Mouse (Mus musculus) lung, embryonic 14.5 days (tissue): ENCODE data around the gene Gab2. TPM values are rescaled to one million over a fixed set of nuclear protein-coding genes. Genes with fewer than 3 reads are reported as not detected.

Source experiments
- ATAC-seq: fragments of 200-750 bp; cut with Nextera tagmentation; 2 replicates; pipeline ENCODE4 v1.8.0; 2017; ENCODE audit warnings: mild to moderate bottlenecking, moderate TSS enrichment, moderate library complexity; ENCODE audit not compliant: insufficient read depth
- DNase-seq: peaks from one replicate; pipeline ENCODE4 v3.0.0-alpha.2; 2015
- H3K27ac ChIP-seq: fragments of 300-500 bp; sonication (generic); 2 replicates; pipeline ENCODE4 v1.5.1; 2014; ENCODE audit warnings: low read depth, mild to moderate bottlenecking, moderate library complexity
- H3K27me3 ChIP-seq: fragments of 300-500 bp; sonication (generic); 2 replicates; pipeline ENCODE4 v1.6.1; 2014; ENCODE audit warnings: low read length, control low read depth; ENCODE audit not compliant: insufficient read depth
- H3K36me3 ChIP-seq: fragments of 300-500 bp; sonication (generic); 2 replicates; pipeline ENCODE4 v1.6.1; 2014; ENCODE audit warnings: control low read depth; ENCODE audit not compliant: insufficient read depth
- H3K4me1 ChIP-seq: fragments of 300-500 bp; sonication (generic); 2 replicates; pipeline ENCODE4 v1.6.1; 2014; ENCODE audit warnings: antibody characterized with exemption, control low read depth; ENCODE audit not compliant: insufficient read depth
- H3K4me2 ChIP-seq: fragments of 300-500 bp; sonication (generic); 2 replicates; pipeline ENCODE4 v1.6.1; 2014; ENCODE audit warnings: mild to moderate bottlenecking
- H3K4me3 ChIP-seq: fragments of 300-500 bp; sonication (generic); 2 replicates; pipeline ENCODE4 v1.5.1; 2014; ENCODE audit warnings: low read depth, low read length
- H3K9ac ChIP-seq: fragments of 300-500 bp; sonication (generic); 2 replicates; pipeline ENCODE4 v1.6.1; 2014
- H3K9me3 ChIP-seq: fragments of 300-500 bp; sonication (generic); 2 replicates; pipeline ENCODE4 v1.6.1; 2016; ENCODE audit warnings: low read depth, low read length, control low read depth
- CTCF ChIP-seq: IDR thresholded peaks from 2 replicates; pipeline ENCODE4 v1.5.1; 2016; ENCODE audit warnings: antibody characterized with exemption, low read depth
- WGBS: fragments of 180-500 bp; shearing (Covaris S2); extraction: QIAGEN DNeasy Blood & Tissue Kit; methylation state at CpG from one replicate; pipeline ENCODE4 v1.1.7; 2014; 5-methylcytosine and 5-hydroxymethylcytosine counted together
- polyA plus RNA-seq: library from polyadenylated mRNA; unstranded; fragments of >200 nt; fragmentation: Nextera tagmentation; extraction: Ambion mirVana; gene quantifications from 2 replicates; pipeline ENCODE4 v1.2.1, GENCODE M21; 2014

Gene Gab2
- polyA plus RNA-seq, 1 experiment from 2014 or later: 9.3 TPM

DNA sequence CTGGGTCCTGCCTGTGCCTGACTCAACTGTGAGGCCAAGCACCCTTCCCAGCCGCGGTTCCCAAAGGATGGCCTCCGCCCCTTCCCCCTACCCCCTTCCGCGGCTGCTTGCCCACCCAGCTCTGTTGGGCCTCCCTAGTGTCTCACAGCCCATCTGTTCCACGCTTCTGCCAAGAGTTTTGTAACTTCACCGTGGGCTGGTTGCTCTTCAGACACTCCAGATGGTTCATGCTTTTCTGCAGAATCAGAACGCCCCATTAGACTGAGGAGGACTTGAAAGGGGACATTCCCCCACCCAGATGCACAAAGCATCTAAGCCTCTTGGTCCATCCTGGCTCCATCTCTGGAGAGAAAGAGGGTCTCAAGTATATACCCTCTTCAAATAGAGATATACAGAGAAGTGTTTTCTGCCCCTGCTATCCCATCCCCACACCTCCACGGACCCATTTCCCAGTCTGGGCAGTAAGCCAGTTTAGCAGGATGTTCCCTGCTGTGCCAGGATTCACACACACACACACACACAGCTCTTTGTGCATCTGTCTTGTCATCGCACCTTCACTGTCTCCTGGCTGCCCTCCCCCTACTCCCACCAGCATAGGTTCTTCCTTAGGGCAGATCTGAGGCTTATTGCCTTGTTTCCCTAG is 264.0 kb downstream of the Gab2 start:
- no peak for TF ChIP-seq CTCF
- Histone ChIP-seq H3K36me3 (0 out of 2 replicates have a peak, but pooled peaks cover 6% of the 10 kb centered on the region), H3K4me3 (no peak overlapping the region), H3K9ac (no peak overlapping the region; the same call in 1 of the 2 replicates), H3K4me1 (0 out of 2 replicates have a peak, but pooled peaks cover 6% of the 10 kb centered on the region), H3K4me2 (no peak overlapping the region), H3K27ac (no peak overlapping the region), H3K9me3 (no peaks in the 10 kb centered on the region), H3K27me3 (no peaks in the 10 kb centered on the region)
- 36% methylated on average over 10 of the region's 10 CpGs for WGBS
- ATAC-seq (peak; percentile 40), DNase-seq (peak; percentile 52)

- no peak for TF ChIP-seq CTCF
- no peak for DNase-seq
- H3K9me3 ChIP-seq: no peaks in the 10 kb centered on the region
- no peak overlapping the region for H3K27ac ChIP-seq
- ATAC-seq: no peak
- H3K4me1 ChIP-seq: 0 out of 2 replicates have a peak, but pooled peaks cover 6% of the 10 kb centered on the region
- H3K4me2 ChIP-seq: no peak overlapping the region
- H3K4me3 ChIP-seq: no peak overlapping the region
- no peak overlapping the region for H3K9ac ChIP-seq
- WGBS: 64% methylated on average over 9 of the region's 9 CpGs
- no peaks in the 10 kb centered on the region for H3K27me3 ChIP-seq
- 0 out of 2 replicates have a peak, but pooled peaks cover 6% of the 10 kb centered on the region for H3K36me3 ChIP-seq
Observed at GRCm38 (mm10) chr7:97346111-97346821, 264.9 kb downstream of the Gab2 start.

DNA sequence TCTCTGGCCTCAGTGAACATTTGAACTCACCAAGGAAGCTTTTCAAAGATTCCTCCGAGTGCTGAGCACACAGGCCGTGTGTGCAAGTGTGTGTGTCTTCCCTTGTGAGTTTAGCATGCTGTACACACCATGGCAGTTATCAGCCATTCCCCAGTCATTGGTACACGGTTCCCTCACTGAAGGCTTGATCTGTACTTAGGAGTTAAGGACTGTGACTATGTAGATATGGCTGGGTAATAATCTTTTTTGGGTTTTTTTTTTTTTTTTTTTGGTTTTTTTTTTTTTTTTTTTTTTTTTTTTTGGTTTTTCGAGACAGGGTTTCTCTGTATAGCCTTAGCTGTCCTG is 265.4 kb downstream of the Gab2 start:
- H3K9ac ChIP-seq: no peak overlapping the region
- H3K27me3 ChIP-seq: no peaks in the 10 kb centered on the region

GRCm38 (mm10) chr7:97347464-97347863 is 266.1 kb downstream of the Gab2 start:
- 94% methylated on average over 15 of the region's 15 CpGs for WGBS

More for the DNA sequence above, 265.4 kb downstream of the Gab2 start:
- Histone ChIP-seq H3K36me3 (0 out of 2 replicates have a peak, but pooled peaks cover 6% of the 10 kb centered on the region), H3K4me2 (no peak overlapping the region), H3K9me3 (no peaks in the 10 kb centered on the region), H3K27ac (no peak overlapping the region), H3K4me3 (no peak overlapping the region), H3K4me1 (0 out of 2 replicates have a peak, but pooled peaks cover 6% of the 10 kb centered on the region)
- WGBS: 85% methylated on average over 4 of the region's 4 CpGs
- DNase-seq (no peak), ATAC-seq (no peak)
- TF ChIP-seq CTCF: no peak

GRCm38 (mm10) chr7:97348318-97348717 is 266.9 kb downstream of the Gab2 start:
- H3K4me1 ChIP-seq: 0 out of 2 replicates have a peak, but pooled peaks cover 6% of the 10 kb centered on the region

More at GRCm38 (mm10) chr7:97347464-97347863, 266.1 kb downstream of the Gab2 start:
- Histone ChIP-seq H3K27ac (no peak overlapping the region), H3K9ac (no peak overlapping the region), H3K4me1 (0 out of 2 replicates have a peak, but pooled peaks cover 6% of the 10 kb centered on the region), H3K4me2 (no peak overlapping the region), H3K9me3 (no peaks in the 10 kb centered on the region), H3K36me3 (0 out of 2 replicates have a peak, but pooled peaks cover 6% of the 10 kb centered on the region), H3K4me3 (no peak overlapping the region), H3K27me3 (no peaks in the 10 kb centered on the region)
- DNase-seq (no peak), ATAC-seq (no peak)
- no peak for TF ChIP-seq CTCF

DNA sequence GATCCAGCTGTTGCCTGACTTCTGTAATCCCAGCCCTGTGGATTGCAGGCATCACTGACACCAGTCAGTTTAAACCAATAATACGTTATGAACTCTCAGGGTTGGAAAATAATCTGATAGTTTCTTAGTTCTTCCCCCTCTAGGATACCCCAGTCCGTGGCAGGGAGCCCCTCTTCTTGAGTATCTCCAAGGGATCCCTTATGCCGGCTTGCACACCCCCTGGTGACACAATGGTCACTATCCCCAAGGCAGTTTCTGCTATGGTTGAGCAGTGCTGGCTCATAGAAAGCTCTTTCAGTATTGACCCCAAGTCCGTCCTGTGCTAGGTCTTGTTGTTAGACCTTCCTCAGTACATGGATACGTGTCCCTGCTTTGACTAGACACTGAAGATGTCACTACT is 267.4 kb downstream of the Gab2 start:
- Histone ChIP-seq H3K27me3 (no peaks in the 10 kb centered on the region), H3K4me1 (0 out of 2 replicates have a peak, but pooled peaks cover 4% of the 10 kb centered on the region), H3K36me3 (0 out of 2 replicates have a peak, but pooled peaks cover 6% of the 10 kb centered on the region), H3K27ac (no peak overlapping the region), H3K9ac (no peak overlapping the region), H3K4me2 (no peak overlapping the region), H3K4me3 (no peak overlapping the region), H3K9me3 (no peaks in the 10 kb centered on the region)
- ATAC-seq (no peak), DNase-seq (no peak)
- TF ChIP-seq CTCF: no peak
- WGBS: 75% methylated on average over 5 of the region's 5 CpGs

More at GRCm38 (mm10) chr7:97348318-97348717, 266.9 kb downstream of the Gab2 start:
- Histone ChIP-seq H3K27me3 (no peaks in the 10 kb centered on the region), H3K9me3 (no peaks in the 10 kb centered on the region), H3K36me3 (0 out of 2 replicates have a peak, but pooled peaks cover 6% of the 10 kb centered on the region), H3K27ac (no peak overlapping the region), H3K4me3 (no peak overlapping the region), H3K9ac (no peak overlapping the region), H3K4me2 (no peak overlapping the region)
- no peak for ATAC-seq
- TF ChIP-seq CTCF: no peak
- 82% methylated on average over 3 of the region's 3 CpGs for WGBS
- DNase-seq: no peak

GRCm38 (mm10) chr7:97349438-97349837 is 268.1 kb downstream of the Gab2 start:
- no peak for TF ChIP-seq CTCF
- H3K9me3 ChIP-seq: no peaks in the 10 kb centered on the region
- no peaks in the 10 kb centered on the region for H3K27me3 ChIP-seq
- no peak overlapping the region for H3K4me3 ChIP-seq
- H3K27ac ChIP-seq: no peak overlapping the region
- 80% methylated on average over 6 of the region's 6 CpGs for WGBS
- H3K4me2 ChIP-seq: no peak overlapping the region
- ATAC-seq (no peak), DNase-seq (no peak)
- H3K4me1 ChIP-seq: 0 out of 2 replicates have a peak, but pooled peaks cover 4% of the 10 kb centered on the region
- H3K36me3 ChIP-seq: 0 out of 2 replicates have a peak, but pooled peaks cover 6% of the 10 kb centered on the region
- H3K9ac ChIP-seq: no peak overlapping the region
